In the genomic region with DNA sequence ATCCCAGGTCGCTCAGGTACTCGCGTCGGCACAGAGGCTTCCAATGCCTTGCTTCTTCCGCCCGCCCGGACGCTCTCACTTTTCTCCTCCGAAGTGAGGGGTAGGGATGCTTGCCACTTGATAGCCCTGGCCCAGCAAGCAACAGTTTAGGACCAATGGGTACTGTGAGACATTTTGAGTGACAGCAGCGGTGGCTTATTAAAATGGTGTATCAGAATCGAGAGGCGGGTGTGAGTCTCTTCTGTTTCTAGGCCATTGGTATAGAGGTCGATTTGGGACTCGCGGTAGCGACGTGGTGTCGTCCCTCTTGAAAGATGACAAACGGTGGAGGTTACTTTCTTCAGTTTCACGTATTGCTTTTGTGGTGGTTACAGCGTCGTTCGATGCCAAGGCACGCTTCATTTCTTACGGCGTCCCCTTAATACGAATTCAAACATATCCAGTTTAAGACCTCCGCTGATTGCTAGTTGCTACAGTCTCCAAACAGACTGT, we compare ENCODE assay signal across 8 mouse cellular contexts. TPM values are rescaled to one million over a fixed set of nuclear protein-coding genes. Genes with fewer than 3 reads are reported as not detected.
DNase-seq lines count a peak whose midpoint lies in the region; ATAC-seq and TF ChIP-seq lines count a peak whose summit lies in the region.

No protein-coding gene starts in this region.

- no peak for TF ChIP-seq CTCF in ES-Bruce4 (IDR thresholded peaks at IDR 0.05; ENCODE audit: low read depth, low read length)
- no peak for TF ChIP-seq CTCF in heart, postnatal 0 days (IDR thresholded peaks at IDR 0.05; ENCODE audit: low read depth)

- H3K27me3 ChIP-seq in ES-Bruce4 (ENCODE audit: control insufficient read depth, insufficient read depth, low read length, poor library complexity, severe bottlenecking), result no peaks in the 10 kb centered on the region
- H3K27me3 ChIP-seq in forebrain, embryonic 12.5 days, result no peaks in the 10 kb centered on the region
- no peaks in the 10 kb centered on the region for H3K27me3 ChIP-seq in heart, postnatal 0 days (ENCODE audit: control insufficient read depth, insufficient read depth, low read length)
- no peaks in the 10 kb centered on the region for H3K27me3 ChIP-seq in liver, embryonic 16.5 days (ENCODE audit: control insufficient read depth, insufficient read depth, low read depth, low read length)
- no peaks in the 10 kb centered on the region for H3K27me3 ChIP-seq in neural tube, embryonic 15.5 days (replicated peaks)

- H3K9me3 ChIP-seq in ES-Bruce4 (replicated peaks; ENCODE audit: control insufficient read depth, insufficient read depth, low read length, poor library complexity, severe bottlenecking), result no peaks in the 10 kb centered on the region
- no peaks in the 10 kb centered on the region for H3K9me3 ChIP-seq in forebrain, embryonic 12.5 days
- H3K9me3 ChIP-seq in heart, postnatal 0 days (replicated peaks; ENCODE audit: control insufficient read depth, low read length), result no peaks in the 10 kb centered on the region
- no peaks in the 10 kb centered on the region for H3K9me3 ChIP-seq in liver, embryonic 16.5 days (replicated peaks; ENCODE audit: control insufficient read depth, low read length)
- H3K9me3 ChIP-seq in neural tube, embryonic 15.5 days (replicated peaks), result no peaks in the 10 kb centered on the region

- H3K4me2 ChIP-seq in forebrain, embryonic 12.5 days, result peak overlapping the region; percentile 62
- H3K4me2 ChIP-seq in heart, postnatal 0 days (ENCODE audit: low read depth, low read length), result peak overlapping the region; percentile 87
- peak overlapping the region; percentile 81 for H3K4me2 ChIP-seq in liver, embryonic 16.5 days (ENCODE audit: low read depth, low read length)
- peak overlapping the region; percentile 71 for H3K4me2 ChIP-seq in neural tube, embryonic 15.5 days

- under 1% methylated on average over 28 of the region's 28 CpGs for WGBS in forebrain, embryonic 12.5 days
- under 1% methylated on average over 28 of the region's 28 CpGs for WGBS in heart, postnatal 0 days
- WGBS in liver, embryonic 16.5 days (ENCODE audit: insufficient replicate concordance), result 0% methylated on average over 28 of the region's 28 CpGs
- under 1% methylated on average over 28 of the region's 28 CpGs for WGBS in neural tube, embryonic 15.5 days

- H3K27ac ChIP-seq in ES-Bruce4 (ENCODE audit: insufficient read depth, low read length), result no peak overlapping the region
- peak overlapping the region; percentile 75 for H3K27ac ChIP-seq in forebrain, embryonic 12.5 days
- peak overlapping the region; percentile 96 for H3K27ac ChIP-seq in heart, postnatal 0 days (ENCODE audit: low read depth)
- H3K27ac ChIP-seq in liver, embryonic 16.5 days (ENCODE audit: low read length), result peak overlapping the region; percentile 84
- H3K27ac ChIP-seq in neural tube, embryonic 15.5 days (replicated peaks), result peak overlapping the region; percentile 91

- H3K4me3 ChIP-seq in ES-Bruce4 (ENCODE audit: low read depth, low read length), result peak overlapping the region; percentile 95
- peak overlapping the region; percentile 90 for H3K4me3 ChIP-seq in forebrain, embryonic 12.5 days (replicated peaks)
- H3K4me3 ChIP-seq in heart, postnatal 0 days (ENCODE audit: low read depth, low read length), result peak overlapping the region; percentile 94
- H3K4me3 ChIP-seq in liver, embryonic 16.5 days (ENCODE audit: low read depth, low read length), result peak overlapping the region; percentile 70
- H3K4me3 ChIP-seq in neural tube, embryonic 15.5 days (replicated peaks), result peak overlapping the region; percentile 63

- TF ChIP-seq POLR2A in ES-Bruce4 (IDR thresholded peaks at IDR 0.05; ENCODE audit: insufficient read depth, low read length), result no peak

- H3K9ac ChIP-seq in ES-Bruce4 (ENCODE audit: low read depth, poor library complexity, severe bottlenecking), result peak overlapping the region; percentile 84
- H3K9ac ChIP-seq in forebrain, embryonic 12.5 days, result peak overlapping the region; percentile 77
- peak overlapping the region; percentile 83 for H3K9ac ChIP-seq in heart, postnatal 0 days (replicated peaks; ENCODE audit: low read depth, low read length)
- H3K9ac ChIP-seq in liver, embryonic 16.5 days (ENCODE audit: low read depth, low read length), result peak overlapping the region; percentile 86
- H3K9ac ChIP-seq in neural tube, embryonic 15.5 days (replicated peaks), result peak overlapping the region; percentile 58

- no peak for TF ChIP-seq EP300 in ES-Bruce4 (IDR thresholded peaks at IDR 0.05; ENCODE audit: insufficient read depth, low read depth, low read length)
- TF ChIP-seq EP300 in heart, postnatal 0 days (IDR thresholded peaks at IDR 0.05; ENCODE audit: low read depth), result no peak

- ATAC-seq in forebrain, embryonic 12.5 days (ENCODE audit: low FRiP score), result peak; percentile 97
- peak; percentile 97 for ATAC-seq in heart, postnatal 0 days (ENCODE audit: insufficient read depth, low read depth)
- peak; percentile 96 for ATAC-seq in liver, embryonic 16.5 days (ENCODE audit: low read depth)
- peak; percentile 98 for ATAC-seq in neural tube, embryonic 15.5 days (ENCODE audit: low FRiP score)

- DNase-seq in c-Kit-positive CD71-positive TER-119-positive erythroid progenitor cells, embryonic 14.5 days (ENCODE audit: low spot score), result peak; percentile 95
- peak; percentile 97 for DNase-seq in heart, postnatal 0 days (ENCODE audit: low spot score)
- peak; percentile 86 to 91 for DNase-seq in kidney, postnatal 4 days
- DNase-seq in testis, postnatal 14 days (ENCODE audit: low spot score), result peak; percentile 88

- H3K4me1 ChIP-seq in ES-Bruce4 (ENCODE audit: control insufficient read depth, insufficient read depth, low read length), result no peaks in the 10 kb centered on the region
- peaks cover 12% of the 10 kb centered on the region for H3K4me1 ChIP-seq in forebrain, embryonic 12.5 days
- peaks cover 13% of the 10 kb centered on the region for H3K4me1 ChIP-seq in heart, postnatal 0 days (ENCODE audit: control insufficient read depth, insufficient read depth)
- H3K4me1 ChIP-seq in liver, embryonic 16.5 days (ENCODE audit: control insufficient read depth, low read depth, low read length), result peaks cover 9% of the 10 kb centered on the region
- peaks cover 14% of the 10 kb centered on the region for H3K4me1 ChIP-seq in neural tube, embryonic 15.5 days

- H3K36me3 ChIP-seq in ES-Bruce4 (ENCODE audit: control insufficient read depth, insufficient read depth, low read length, poor library complexity, severe bottlenecking), result no peaks in the 10 kb centered on the region; the same call in none of the 2 replicates
- H3K36me3 ChIP-seq in forebrain, embryonic 12.5 days (replicated peaks), result no peaks in the 10 kb centered on the region
- H3K36me3 ChIP-seq in heart, postnatal 0 days (replicated peaks; ENCODE audit: control insufficient read depth, insufficient read depth, low read length), result no peaks in the 10 kb centered on the region
- H3K36me3 ChIP-seq in liver, embryonic 16.5 days (ENCODE audit: control insufficient read depth, insufficient read depth), result no peaks in the 10 kb centered on the region
- H3K36me3 ChIP-seq in neural tube, embryonic 15.5 days, result no peaks in the 10 kb centered on the region

RNA-seq across cellular contexts. Expression of gene Fbxo8, which starts 0.5 kb away (rescaled TPM):
- 26.0 and 28.7 TPM in 2 replicates for polyA plus RNA-seq in ES-Bruce4 (2011; ENCODE audit: insufficient read depth, insufficient read length, low read depth, missing spikeins)
- 32.7 and 36.6 TPM in 2 replicates for polyA plus RNA-seq in forebrain, embryonic 12.5 days (2016; fragmentation: Nextera tagmentation; extraction: Ambion mirVana)
- total RNA-seq in heart, postnatal 0 days (2014; rRNA removed; ENCODE audit: low replicate concordance), result 51.4 and 53.5 TPM in 2 replicates
- polyA plus RNA-seq in heart, postnatal 0 days (2015; fragmentation: Nextera tagmentation; extraction: Ambion mirVana), result 51.6 and 59.0 TPM in 2 replicates
- 35.4 and 36.7 TPM in 2 replicates for polyA plus RNA-seq in liver, embryonic 16.5 days (2015; fragmentation: Nextera tagmentation; extraction: Ambion mirVana)
- 41.6 and 43.3 TPM in 2 replicates for polyA plus RNA-seq in neural tube, embryonic 15.5 days (2015; fragmentation: Nextera tagmentation; extraction: Ambion mirVana)

RNA-seq across cellular contexts. Expression of gene Cep44, which starts 0.6 kb away (rescaled TPM):
- 65.2 and 74.5 TPM in 2 replicates for polyA plus RNA-seq in ES-Bruce4 (2011; ENCODE audit: insufficient read depth, insufficient read length, low read depth, missing spikeins)
- 39.3 and 41.4 TPM in 2 replicates for polyA plus RNA-seq in forebrain, embryonic 12.5 days (2016; fragmentation: Nextera tagmentation; extraction: Ambion mirVana)
- total RNA-seq in heart, postnatal 0 days (2014; rRNA removed; ENCODE audit: low replicate concordance), result 14.4 and 33.5 TPM in 2 replicates
- polyA plus RNA-seq in heart, postnatal 0 days (2015; fragmentation: Nextera tagmentation; extraction: Ambion mirVana), result 16.6 and 17.3 TPM in 2 replicates
- 15.2 and 18.7 TPM in 2 replicates for polyA plus RNA-seq in liver, embryonic 16.5 days (2015; fragmentation: Nextera tagmentation; extraction: Ambion mirVana)
- 21.8 and 27.5 TPM in 2 replicates for polyA plus RNA-seq in neural tube, embryonic 15.5 days (2015; fragmentation: Nextera tagmentation; extraction: Ambion mirVana)
